Mouse (Mus musculus) erythroid progenitor cell, adult 5-6 weeks (primary cell): ENCODE data around the gene Wnt10a. TPM values are rescaled to one million over a fixed set of nuclear protein-coding genes. Genes with fewer than 3 reads are reported as not detected.

ENCODE experiments used
- ATAC-seq: replicated peaks from 2 replicates; pipeline ENCODE4 v1.8.0; 2016; ENCODE audit warnings: moderate number of reproducible peaks, mild to moderate bottlenecking, moderate TSS enrichment, inconsistent platforms; ENCODE audit not compliant: poor library complexity, low FRiP score, severe bottlenecking
- total RNA-seq, 2 experiments: library from RNA; stranded (forward) in 1 of 2; stranded (reverse) in 1 of 2; fragments of 150-400 nt in 1 of 2; fragments of 186-747, 209-891 nt in 1 of 2; gene quantifications; 2 replicates each; pipeline versions ENCODE4 v1.2.3 to v1.2.4; 2015 to 2017; ENCODE audit warnings: low replicate concordance in 2 of 2

Wnt10a gene
- total RNA-seq (2015; ENCODE audit: low replicate concordance) = not detected in 2 replicates
- total RNA-seq (2017; ENCODE audit: low replicate concordance) = not detected in 2 replicates

GRCm38 (mm10) chr1:74791249-74791648, at the start of gene Wnt10a:
Gene Wnt10a (plus strand): TSS chr1:74791516.
- no peak for ATAC-seq

GRCm38 (mm10) chr1:74747335-74747734, 44.0 kb upstream of the Wnt10a start:
- no peak for ATAC-seq

GRCm38 (mm10) chr1:74748643-74749271, 42.6 kb upstream of the Wnt10a start, which contains the start of gene Prkag3:
Gene Prkag3 (minus strand): TSS chr1:74749221.
- no peak for ATAC-seq

- no peak for ATAC-seq
Measured at GRCm38 (mm10) chr1:74749301-74749700, 42.0 kb upstream of the Wnt10a start.

- no peak for ATAC-seq
Measured at GRCm38 (mm10) chr1:74750683-74751082, 40.6 kb upstream of the Wnt10a start.

- no peak for ATAC-seq
Measured at GRCm38 (mm10) chr1:74752150-74752549, 39.2 kb upstream of the Wnt10a start.

- no peak for ATAC-seq
Measured at GRCm38 (mm10) chr1:74752833-74753232, 38.5 kb upstream of the Wnt10a start.

- ATAC-seq = no peak
Measured at GRCm38 (mm10) chr1:74753266-74753974, 37.9 kb upstream of the Wnt10a start.

GRCm38 (mm10) chr1:74754175-74754785, 37.0 kb upstream of the Wnt10a start:
- no peak for ATAC-seq

- ATAC-seq = no peak
Measured at GRCm38 (mm10) chr1:74759773-74760172, 31.5 kb upstream of the Wnt10a start.

- no peak for ATAC-seq
Measured at GRCm38 (mm10) chr1:74763081-74763480, 28.2 kb upstream of the Wnt10a start.

GRCm38 (mm10) chr1:74770727-74771466, 20.4 kb upstream of the Wnt10a start:
- ATAC-seq = no peak

- ATAC-seq = no peak
Measured at GRCm38 (mm10) chr1:74771467-74771844, 19.9 kb upstream of the Wnt10a start.

- ATAC-seq = no peak
Measured at GRCm38 (mm10) chr1:74771845-74771930, 19.6 kb upstream of the Wnt10a start, which contains the start of gene Wnt6. Gene Wnt6 (plus strand): TSS chr1:74771892.

GRCm38 (mm10) chr1:74771931-74772620, 19.2 kb upstream of the Wnt10a start:
- ATAC-seq = 0 out of 2 replicates have a peak, but pooled peaks have one; percentile 19

- no peak for ATAC-seq
Measured at GRCm38 (mm10) chr1:74773136-74773535, 18.2 kb upstream of the Wnt10a start.

- no peak for ATAC-seq
Measured at GRCm38 (mm10) chr1:74774062-74774461, 17.3 kb upstream of the Wnt10a start.

GRCm38 (mm10) chr1:74775816-74776215, 15.5 kb upstream of the Wnt10a start:
- no peak for ATAC-seq

- no peak for ATAC-seq
Measured at GRCm38 (mm10) chr1:74778934-74779486, 12.3 kb upstream of the Wnt10a start.

GRCm38 (mm10) chr1:74782045-74782444, 9.3 kb upstream of the Wnt10a start:
- ATAC-seq = no peak
